Mouse (Mus musculus): ENCODE measurements at regions not wholly inside any gene's neighbourhood (a gene's known extent, or its start where the extent isn't known, plus 50 kb on each side); places are given as distances from the start of the nearest gene placed in this dataset.

- no peak for DNase-seq (ENCODE audit: low spot score in 2 of 2)
These were observed 87.2 kb upstream of the Cxcr4 start for GRCm38 (mm10) chr1:128679005-128679980.

- no peak for DNase-seq (ENCODE audit: low spot score in 2 of 2)
These were observed 83.4 kb upstream of the Cxcr4 start for GRCm38 (mm10) chr1:128675538-128675937.

- no peak for DNase-seq (ENCODE audit: low spot score in 2 of 2)
These were observed 80.2 kb upstream of the Cxcr4 start for GRCm38 (mm10) chr1:128672306-128672705.

- DNase-seq (ENCODE audit: low spot score in 2 of 2) = no peak
These were observed 79.4 kb upstream of the Cxcr4 start for GRCm38 (mm10) chr1:128671495-128671894.

GRCm38 (mm10) chr1:128671016-128671415, 78.9 kb upstream of the Cxcr4 start:
- DNase-seq (ENCODE audit: low spot score in 2 of 2) = no peak

GRCm38 (mm10) chr1:128669241-128669666, 77.2 kb upstream of the Cxcr4 start:
- no peak for DNase-seq (ENCODE audit: low spot score in 2 of 2)

- no peak for DNase-seq (ENCODE audit: low spot score in 2 of 2)
These were observed 76.6 kb upstream of the Cxcr4 start for GRCm38 (mm10) chr1:128668718-128669117.

- DNase-seq (ENCODE audit: low spot score in 2 of 2) = no peak
These were observed 75.1 kb upstream of the Cxcr4 start for GRCm38 (mm10) chr1:128667121-128667762.

- DNase-seq (ENCODE audit: low spot score in 2 of 2) = no peak
These were observed 71.1 kb upstream of the Cxcr4 start for GRCm38 (mm10) chr1:128663207-128663606.

GRCm38 (mm10) chr1:128659857-128660256, 67.8 kb upstream of the Cxcr4 start:
- no peak for DNase-seq (ENCODE audit: low spot score in 2 of 2)

GRCm38 (mm10) chr1:128658802-128659201, 66.7 kb upstream of the Cxcr4 start:
- no peak for DNase-seq (ENCODE audit: low spot score in 2 of 2)

GRCm38 (mm10) chr1:128654099-128654862, 62.2 kb upstream of the Cxcr4 start:
- no peak for DNase-seq (ENCODE audit: low spot score in 2 of 2)

- no peak for DNase-seq (ENCODE audit: low spot score in 2 of 2)
These were observed 58.5 kb upstream of the Cxcr4 start for GRCm38 (mm10) chr1:128650596-128650995.

- no peak for DNase-seq (ENCODE audit: low spot score in 2 of 2)
These were observed 57.5 kb upstream of the Cxcr4 start for GRCm38 (mm10) chr1:128649490-128650178.

- DNase-seq (ENCODE audit: low spot score in 2 of 2) = no peak
These were observed 51.3 kb upstream of the Cxcr4 start for GRCm38 (mm10) chr1:128643316-128643776.

GRCm38 (mm10) chr1:128642212-128642611, 50.1 kb upstream of the Cxcr4 start:
- DNase-seq (ENCODE audit: low spot score in 2 of 2) = no peak
